Mouse (Mus musculus) E14TG2a.4 (cell line): ENCODE measurements around the gene Pou6f1.

Experiments used
- CTCF ChIP-seq: conservative IDR thresholded peaks from 2 replicates; pipeline ENCODE4 v1.5.1; 2014; ENCODE audit warnings: low read length
- NANOG ChIP-seq: IDR thresholded peaks from 2 replicates; pipeline ENCODE4 v1.6.1; 2014; ENCODE audit warnings: borderline replicate concordance, low read length, mixed read lengths

- TF ChIP-seq CTCF: no peak
- TF ChIP-seq NANOG: no peak
Measured at GRCm38 (mm10) chr15:100599276-100600046, at the start of gene Pou6f1.
